Mouse (Mus musculus) erythroid progenitor cell, adult 5-6 weeks (primary cell): ENCODE data around the gene Acsm1. TPM values are rescaled to one million over a fixed set of nuclear protein-coding genes. Genes with fewer than 3 reads are reported as not detected.
"Not testable (repeated sequence)": the region's sequence is repeated elsewhere in the genome, so short reads cannot be mapped to it uniquely, and the experiment has no call there.

Experiments
- ATAC-seq: replicated peaks from 2 replicates; pipeline ENCODE4 v1.8.0; 2016; ENCODE audit warnings: moderate number of reproducible peaks, mild to moderate bottlenecking, moderate TSS enrichment, inconsistent platforms; ENCODE audit not compliant: poor library complexity, low FRiP score, severe bottlenecking
- total RNA-seq, 2 experiments: library from RNA; stranded (forward) in 1 of 2; stranded (reverse) in 1 of 2; fragments of 150-400 nt in 1 of 2; fragments of 186-747, 209-891 nt in 1 of 2; gene quantifications; 2 replicates each; pipeline versions ENCODE4 v1.2.3 to v1.2.4; 2015 to 2017; ENCODE audit warnings: low replicate concordance in 2 of 2

Acsm1 gene
- total RNA-seq (2015; ENCODE audit: low replicate concordance) (not detected in 2 replicates), total RNA-seq (2017; ENCODE audit: low replicate concordance) (not detected in 2 replicates)

DNA sequence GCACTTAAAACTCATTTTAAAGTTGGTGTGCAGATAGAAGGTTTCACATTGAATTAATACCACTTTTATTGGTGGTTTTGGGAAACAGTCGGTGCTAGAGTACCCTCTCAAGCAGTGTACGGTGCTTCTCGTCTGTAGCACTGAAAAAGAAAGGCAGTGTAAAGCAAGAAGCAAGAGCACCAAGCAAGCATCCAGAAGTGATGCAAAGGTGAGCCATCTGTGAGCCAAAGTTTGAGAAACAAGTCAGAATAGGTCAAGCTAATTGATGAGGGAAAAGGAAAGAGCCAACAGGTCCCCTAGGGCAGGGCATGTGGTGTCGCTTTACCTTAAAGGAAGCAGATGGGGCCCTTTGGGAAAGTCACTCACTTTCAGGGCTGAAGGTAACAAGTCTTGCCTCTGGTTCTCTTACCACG lies at the start of gene Acsm1:
TSS of gene Acsm1 (plus strand) at position 363 of the 413 bp plus-strand sequence.
- no peak for ATAC-seq

DNA sequence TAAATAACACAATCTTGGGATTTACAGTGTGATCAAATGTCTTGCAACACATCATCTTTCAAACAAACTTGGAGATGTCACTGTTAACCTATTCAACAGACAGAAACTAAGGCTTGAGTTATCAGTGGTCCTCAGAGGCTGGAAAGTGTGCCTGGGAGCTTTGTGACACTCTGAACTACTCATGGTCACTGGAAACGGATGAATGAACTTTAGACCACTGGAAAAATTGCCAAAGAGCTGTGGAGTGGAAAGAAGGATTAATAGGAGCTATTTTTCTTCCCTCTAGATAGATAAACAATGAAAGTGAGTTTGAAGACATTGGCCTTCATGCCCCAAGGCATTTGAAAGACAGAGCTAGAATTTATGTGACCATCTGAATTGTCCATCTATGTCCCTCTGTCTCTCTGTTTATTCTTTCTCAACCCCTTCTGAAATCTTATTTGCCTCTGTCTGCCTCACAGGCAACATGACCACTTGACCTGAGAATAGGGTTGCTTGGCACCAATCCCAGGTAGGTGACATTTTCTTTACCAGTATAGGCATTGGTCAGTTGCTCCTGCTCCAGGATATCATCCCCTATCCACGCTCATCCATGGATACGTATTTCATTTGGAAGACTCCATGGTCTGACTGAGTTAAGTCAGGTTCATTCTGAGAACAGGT lies 46.9 kb upstream of the Acsm1 start:
- no peak for ATAC-seq

DNA sequence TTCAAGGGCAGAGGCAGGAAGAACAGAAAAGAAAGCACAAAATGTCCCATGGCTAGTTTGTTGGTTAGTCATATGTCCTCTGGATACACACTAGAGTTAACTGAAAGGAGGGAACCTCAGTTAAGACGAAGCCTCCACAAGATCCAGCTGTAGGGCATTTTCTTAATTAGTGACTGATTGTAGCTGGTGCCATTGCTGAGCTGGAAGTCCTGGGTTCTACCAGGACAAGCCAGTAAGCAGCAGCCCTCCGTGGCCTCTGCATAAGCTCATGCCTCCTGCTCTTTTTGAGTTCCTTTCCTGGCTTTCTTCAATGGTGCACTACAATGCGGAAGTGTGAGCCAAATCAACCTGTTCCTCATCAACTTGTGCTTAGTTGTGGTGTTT lies 46.4 kb upstream of the Acsm1 start:
- ATAC-seq = no peak

DNA sequence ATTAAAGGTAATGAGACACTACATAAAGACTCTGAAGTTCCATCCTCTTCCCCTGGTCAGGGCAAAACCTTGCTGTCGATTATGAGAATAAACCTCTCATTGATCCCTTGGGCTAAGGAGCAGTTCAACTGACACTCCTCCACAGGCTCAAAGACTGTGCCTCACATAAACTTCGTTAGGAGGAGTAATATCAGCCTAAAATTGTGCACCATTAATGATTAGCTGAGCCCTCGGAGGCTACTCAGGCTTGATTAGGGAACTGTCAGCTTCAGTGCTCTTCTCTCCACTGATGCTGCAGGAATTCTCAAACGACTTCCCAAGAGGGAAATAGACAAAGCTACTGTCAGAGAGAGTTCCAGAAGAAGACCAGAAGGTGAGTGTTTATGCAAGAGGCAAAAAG lies 45.4 kb upstream of the Acsm1 start:
- no peak for ATAC-seq

DNA sequence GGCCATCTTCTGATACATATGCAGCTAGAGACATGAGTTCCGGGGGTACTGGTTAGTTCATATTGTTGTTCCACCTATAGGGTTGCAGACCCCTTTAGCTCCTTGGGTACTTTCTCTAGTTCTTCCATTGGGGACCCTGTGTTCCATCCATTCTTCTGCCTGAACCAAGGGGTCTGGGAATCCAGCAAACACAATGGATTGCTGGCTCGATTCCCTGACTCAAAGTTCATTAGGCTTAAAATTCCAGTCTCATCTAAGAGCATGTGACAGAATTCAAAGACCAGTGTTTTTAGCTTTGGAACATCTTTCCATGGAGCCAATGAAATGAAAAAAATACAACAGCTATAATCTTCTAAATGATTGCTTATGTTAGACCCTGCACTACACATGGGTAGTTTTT lies 44.4 kb upstream of the Acsm1 start:
- ATAC-seq = not testable (repeated sequence)

DNA sequence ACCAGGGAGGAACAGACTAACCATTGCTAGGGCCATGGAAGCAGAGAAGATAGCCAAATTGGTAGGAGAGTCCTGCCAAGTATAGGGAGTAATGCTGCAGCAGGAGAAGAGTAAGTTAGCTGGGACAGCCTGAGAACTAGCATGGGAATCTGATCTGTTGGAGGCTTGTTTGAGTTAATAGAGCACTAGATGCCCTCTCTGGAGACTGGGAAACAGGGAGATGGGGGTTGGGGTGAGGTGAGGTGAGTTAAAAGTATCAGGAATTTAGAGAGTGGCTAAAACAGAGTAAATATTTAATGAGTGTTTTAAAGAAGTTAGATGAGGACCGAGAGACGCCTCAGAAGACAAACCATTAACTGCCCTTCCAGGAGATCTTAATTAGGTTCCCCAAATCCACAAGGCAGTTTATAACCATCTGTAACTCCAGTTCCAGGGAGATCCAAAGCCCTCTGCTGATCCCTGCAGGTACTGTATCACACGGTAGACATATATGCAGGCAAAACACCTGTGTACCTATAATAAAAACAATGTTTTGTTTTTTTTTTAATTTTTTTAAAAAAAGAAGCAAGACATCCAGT lies 12.2 kb upstream of the Acsm1 start:
- no peak for ATAC-seq

DNA sequence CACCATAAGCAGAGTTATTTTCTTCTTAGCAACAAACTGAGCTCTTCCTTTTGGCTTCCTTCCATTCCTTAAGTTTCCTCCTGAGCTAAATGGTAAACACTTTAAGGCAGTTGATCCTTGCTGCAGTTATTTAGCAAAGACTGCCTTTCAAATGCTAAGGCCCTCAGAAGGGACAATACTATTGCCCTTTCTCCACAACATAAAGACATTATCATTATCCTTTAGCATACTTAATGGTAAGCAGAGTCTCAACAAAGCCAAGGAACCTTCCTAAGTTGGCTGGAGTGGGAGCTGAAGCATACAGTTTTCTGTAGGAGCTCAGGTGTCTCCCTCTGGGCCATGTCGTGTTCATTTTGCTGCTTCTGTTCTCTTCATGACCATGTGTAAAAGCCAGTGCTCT lies 11.5 kb upstream of the Acsm1 start:
- ATAC-seq = no peak

DNA sequence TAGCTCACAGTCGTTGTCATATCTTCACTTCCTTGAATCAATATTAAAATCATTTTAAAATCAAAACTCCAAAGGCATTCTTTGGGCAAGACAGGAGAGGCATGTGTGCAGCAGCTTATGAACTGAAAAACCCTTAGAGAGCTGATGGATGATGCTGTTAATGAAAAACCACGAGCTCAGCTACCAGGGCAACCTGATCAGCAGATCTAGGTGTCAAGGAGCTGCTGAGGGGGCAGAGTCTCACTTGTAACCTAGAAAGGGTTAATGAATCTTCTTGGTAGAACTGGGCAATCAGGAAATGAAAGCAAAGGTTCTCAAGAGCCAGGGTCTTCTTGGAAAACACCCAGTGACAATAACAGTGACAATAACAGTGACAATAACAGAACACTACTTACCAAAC lies 10.3 kb upstream of the Acsm1 start:
- ATAC-seq = no peak

DNA sequence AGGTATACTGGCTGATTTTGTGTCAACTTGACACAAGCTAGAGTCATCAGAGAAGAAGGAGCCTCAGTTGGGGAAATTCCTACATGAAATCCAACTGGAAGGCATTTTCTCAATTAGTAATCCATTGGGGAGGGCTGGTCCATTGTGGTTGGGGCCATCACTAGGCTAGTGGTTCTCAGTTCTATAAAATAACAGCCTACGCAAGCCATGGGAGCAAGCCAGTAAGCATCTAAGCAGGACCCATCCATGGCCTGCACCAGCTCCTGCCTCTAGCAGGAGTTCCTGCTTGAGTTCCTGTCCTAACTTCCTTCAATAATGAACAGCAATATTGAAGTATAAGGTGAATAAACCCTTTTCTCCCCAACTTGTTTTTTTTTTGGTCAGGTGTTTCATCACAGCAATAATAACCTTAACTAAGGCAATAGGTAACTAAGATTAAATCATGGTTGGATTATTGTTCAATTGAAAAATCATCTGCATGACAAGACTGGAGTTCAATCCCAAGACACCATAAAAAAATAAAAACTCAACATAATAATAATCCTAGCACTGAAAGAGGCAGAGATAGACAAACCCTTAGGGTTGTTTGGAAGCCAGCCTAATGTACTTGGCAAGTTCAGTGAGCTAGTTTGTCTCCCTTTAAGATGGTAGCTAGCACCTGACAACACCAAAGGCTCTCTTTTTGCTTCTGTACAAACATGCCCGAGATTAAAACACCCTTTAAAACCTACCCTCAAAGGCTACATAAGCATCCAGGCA lies 5.5 kb upstream of the Acsm1 start:
- ATAC-seq = no peak

DNA sequence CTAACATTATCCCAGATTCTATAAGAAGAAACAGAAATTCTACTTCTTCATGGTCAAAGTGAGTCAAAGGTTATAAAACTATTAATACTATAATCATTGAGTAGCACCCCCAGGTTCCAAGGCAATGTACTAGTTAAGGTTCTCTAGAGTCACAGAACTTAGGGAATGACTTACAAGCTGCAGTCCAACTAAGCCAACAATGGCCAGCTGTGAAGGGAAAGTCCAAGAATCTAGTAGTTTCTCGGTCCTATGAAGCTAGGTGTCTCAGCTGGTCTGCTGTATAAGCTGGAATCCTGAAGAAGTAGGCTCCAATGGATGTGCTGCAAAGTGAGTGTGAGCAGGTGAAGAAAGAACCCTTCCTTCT lies 4.9 kb upstream of the Acsm1 start:
- no peak for ATAC-seq

DNA sequence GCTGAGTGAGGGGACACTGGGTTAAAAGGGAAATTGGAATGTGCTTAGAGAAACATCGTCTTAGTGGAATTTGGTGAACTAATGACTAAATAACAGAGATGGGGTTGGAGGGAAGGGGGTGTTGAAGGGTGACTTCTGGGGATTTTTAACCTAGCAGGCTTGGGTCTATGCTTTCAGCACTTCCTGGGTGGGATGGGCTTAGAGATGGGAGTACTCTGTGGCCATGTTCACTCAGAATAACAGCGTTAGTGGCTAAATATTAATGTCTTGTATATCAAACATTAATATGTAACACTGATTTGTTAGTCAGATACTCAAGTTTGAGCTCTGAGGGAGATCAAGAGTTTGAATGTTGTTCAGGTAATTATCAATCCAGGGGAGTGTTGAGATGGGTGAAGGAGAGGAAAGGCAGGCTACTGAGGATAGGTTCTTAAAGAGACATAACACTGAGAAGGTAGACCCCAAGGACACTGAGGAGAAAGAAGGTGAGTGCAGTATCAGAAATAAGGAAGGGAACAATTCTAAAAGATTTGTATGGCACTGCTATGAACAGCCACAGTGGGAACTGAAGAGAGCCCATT lies 1.8 kb upstream of the Acsm1 start:
- ATAC-seq = no peak

DNA sequence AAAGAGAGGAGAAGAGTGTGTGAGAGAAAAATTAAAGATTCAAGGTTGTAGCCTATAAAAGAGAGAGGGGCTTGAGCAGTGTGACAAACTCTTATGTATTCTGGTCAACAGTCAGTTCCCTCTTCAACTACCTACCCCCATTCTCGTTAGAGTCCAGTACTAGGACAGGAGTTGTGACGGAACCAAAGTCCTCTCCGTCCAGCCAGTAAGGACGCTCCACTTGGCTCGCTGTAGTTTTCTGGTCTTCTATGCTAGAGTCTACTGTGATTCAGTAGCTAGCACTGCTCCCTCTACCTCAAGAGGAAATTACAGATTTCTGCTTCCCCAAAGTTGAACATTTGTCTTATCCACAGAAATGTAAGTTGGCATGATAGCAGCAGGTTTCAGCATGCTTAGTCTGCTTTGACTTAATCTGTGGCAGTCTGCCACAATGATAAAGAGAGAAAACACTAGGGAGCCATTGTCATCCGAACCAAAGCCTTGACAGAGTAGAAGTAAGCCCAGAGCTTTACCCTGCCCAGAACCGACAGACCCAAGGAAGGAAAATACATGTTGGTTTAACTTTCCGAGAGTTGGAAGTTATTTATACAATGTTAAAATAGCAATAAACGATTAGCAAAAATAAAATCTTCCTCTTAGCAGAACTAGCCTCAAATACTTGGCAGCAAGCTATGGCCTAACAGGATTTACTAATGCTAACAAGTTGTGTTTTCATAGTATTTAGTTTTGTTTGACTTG lies 731 bp upstream of the Acsm1 start:
- no peak for ATAC-seq

DNA sequence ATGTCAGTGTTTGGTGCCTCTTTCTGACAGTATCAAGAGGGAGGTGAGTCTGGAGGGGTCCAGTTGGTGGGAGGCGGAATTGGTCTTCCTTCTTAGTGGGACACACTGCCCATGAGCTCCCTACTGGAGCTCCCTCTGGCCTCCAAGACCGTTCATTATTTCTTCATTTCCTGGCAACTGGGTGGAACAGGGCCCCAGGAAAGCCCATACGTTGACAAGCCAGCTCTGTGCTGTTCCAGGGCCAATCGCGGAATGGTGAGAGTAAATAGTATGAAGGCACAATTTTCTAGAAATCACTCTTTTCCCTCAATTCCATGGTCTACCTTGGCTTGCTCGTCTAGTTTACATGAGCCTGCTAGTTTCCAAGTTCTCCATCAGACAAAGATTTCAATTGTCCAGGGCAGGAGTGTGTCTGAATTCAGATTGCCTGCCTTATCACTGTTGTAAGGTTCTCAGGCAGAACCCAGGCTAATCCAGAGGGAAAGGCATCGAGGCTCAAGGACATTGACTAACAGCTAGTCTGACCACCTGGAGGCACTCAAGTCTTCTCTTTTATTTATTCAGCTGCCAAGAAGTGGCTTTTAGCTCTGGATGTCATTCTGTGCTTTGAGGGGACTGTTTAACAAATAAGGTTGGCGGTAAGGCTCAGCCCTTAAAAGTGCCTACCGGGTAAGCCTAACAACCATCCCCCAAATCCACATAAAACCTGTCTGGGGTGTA lies 1.1 kb downstream of the Acsm1 start:
- no peak for ATAC-seq

DNA sequence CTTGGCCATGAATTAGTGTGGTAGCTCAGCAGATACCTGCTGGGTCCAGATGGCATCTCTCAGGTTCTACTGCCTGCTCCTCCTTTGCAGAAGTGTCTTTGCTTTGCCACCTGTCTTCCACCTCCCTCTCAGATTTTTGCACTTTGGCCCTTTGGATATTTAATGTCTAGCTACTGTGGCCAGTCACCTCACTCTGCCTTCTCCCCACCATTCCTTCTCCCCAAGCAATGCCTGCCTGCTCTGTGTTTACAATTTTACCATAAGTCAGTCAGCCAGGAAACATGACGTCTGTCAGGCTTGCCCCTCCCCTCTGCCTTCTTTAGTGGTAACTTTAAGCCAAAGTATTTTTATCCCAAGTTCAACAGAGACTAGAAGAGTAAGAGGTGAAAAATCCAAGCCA lies 9.7 kb downstream of the Acsm1 start:
- ATAC-seq = no peak

DNA sequence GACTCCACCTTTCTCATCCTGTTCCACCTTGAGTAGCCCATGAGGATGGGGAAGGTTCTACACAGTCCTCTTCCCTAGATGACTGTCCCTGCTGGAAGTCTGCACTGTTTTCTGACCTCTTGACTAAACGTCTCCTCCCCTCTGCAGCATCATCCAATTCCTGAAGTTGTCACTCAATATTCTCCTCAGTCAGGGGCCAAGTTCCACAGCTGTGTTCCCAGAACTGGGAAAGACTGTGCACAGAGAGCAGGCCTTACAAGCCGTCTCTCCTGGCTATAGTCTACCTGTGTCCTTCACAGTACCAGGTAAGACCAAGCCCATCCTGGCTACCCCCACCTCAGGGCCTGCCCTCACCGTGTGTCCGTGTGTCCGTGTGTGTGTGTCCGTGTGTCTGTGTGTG lies 10.8 kb downstream of the Acsm1 start:
- no peak for ATAC-seq

DNA sequence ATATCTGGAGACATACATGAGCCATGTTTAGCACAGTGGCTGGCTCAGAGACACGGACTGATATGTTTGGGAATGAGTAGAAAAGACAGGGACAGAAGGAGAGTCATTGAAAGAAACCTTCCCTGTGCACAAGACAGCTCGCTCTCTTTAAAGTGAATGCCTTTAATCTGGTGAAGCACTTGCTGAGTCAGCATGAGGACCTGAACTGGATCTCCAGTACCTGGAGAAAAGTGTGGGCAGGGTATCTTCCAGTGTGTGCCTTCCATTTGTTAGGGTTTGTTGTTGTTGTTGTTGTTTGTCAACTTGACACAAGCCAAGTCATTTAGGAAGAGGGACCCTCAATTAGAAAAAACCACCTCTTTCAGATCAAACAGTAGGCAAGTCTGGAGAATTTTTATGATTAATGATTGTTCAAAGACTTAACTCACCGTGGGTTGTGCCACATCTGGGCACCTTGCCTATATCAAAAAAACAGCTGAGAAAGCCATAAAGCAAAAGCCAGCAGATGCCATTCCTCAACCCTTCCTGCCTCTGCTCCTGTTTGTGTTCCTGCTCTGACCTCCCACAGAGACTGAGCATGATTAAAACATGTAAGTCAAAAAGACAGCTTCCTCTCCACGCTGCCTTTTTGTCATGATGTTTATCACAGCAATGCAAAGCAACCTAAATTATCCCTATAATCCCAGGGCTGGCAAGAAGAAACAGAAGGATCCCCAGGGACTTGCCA lies 11.5 kb downstream of the Acsm1 start:
- ATAC-seq = no peak

DNA sequence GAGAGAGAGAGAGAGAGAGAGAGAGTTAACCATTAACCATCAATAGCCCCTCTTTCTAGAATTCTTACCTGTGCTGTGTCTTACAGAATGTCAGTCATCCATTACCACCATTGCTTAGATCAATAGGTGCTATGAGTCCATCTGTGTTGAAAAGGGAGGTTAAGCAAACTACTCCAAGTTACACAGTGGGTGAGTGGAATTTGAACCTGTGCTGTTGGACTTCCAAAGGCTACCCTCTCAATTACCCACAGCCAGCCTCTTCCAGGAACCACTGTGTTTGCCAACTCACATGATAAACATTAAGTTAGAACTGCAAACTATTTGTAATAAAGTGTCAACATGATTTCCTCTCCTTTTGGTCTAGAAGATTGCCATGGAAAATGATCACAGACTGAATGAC lies 13.3 kb downstream of the Acsm1 start:
- no peak for ATAC-seq

DNA sequence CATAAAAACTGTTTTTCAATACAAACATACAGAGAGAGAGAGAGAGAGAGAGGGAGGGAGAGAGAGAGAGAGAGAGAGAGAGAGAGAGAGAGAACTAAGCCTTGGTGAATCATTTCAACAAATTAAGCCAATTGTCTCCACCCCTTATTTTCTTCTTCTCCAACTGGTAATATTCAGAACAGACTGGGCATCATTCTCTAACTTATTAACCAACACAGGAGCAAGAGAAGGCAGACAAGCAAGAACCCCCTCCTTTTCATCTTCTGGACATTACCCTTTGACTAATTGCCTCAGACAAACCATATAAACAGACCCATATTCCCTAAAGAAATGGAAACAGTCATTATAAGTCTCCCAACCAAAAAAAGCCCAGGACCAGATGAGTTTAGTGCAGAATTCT lies 31.9 kb downstream of the Acsm1 start:
- ATAC-seq = no peak

DNA sequence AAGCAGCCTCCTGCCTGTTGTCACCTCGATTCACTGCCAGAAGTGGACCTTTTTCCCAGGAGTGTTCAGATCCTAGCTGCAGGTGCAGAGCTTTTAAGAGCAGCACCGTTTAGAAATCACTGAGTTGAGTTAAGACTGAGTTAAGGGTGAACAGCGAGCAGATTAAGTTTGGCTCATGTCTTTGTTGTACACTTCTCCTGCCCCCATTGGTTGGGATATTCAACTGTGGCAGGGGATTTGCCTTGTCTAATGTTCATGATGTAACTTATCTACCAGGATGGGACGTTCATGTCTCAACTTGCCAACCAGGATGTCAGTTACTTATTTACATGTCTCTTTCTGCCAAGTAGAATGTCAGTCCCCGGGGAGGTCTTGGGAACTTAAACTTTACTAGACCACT lies 35.5 kb downstream of the Acsm1 start:
- ATAC-seq = no peak
